Mouse (Mus musculus) ovary, postnatal 14 days (tissue): ENCODE data around the gene Zbp1.
A peak's percentile ranks its signal among the peaks of the same experiment; 100 is the strongest.

Source experiments
- DNase-seq: peaks from one replicate; pipeline ENCODE4 v3.0.0; 2022; ENCODE audit warnings: low spot score

Zbp1 gene

DNA sequence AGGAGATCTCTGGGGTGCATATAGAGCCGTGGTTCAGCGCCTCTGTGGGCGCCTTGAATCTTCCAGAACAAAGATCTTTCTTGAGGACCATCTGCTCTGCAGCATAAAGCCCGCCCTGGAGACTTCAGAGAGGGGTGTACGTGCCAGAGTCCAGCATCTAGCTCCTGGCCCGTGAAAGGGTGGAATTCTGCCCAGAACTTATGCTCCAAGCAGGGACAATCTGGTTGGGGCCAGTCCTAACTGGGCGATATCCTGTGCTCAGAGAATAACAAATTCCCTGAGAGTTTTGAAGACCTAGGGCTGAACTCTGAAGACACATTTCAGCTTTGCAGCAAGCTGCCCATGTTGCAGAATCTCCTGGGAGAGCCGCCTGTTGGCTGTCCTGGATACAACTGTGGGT is 40.8 kb downstream of the Zbp1 start:
- DNase-seq, result no peak

DNA sequence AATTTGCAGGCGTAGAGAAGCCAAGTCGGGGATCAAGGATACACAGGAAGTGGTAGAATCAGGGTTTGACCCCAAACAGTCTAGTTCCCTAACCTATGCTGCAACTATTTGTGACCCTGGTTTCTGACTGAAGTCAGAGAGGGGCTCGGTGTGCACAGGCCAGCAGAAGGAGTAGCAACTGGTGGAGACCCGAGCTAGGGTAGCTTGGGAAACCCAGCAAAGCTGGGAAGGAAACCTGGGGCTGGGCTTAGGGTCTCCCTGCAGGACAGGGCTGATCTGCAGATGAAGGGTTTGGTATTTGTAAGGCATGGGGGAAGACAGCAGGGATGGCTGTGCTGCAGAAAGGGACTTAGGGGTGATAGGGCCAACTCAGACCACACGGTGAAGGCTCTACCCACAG is 41.2 kb downstream of the Zbp1 start:
- no peak for DNase-seq

DNA sequence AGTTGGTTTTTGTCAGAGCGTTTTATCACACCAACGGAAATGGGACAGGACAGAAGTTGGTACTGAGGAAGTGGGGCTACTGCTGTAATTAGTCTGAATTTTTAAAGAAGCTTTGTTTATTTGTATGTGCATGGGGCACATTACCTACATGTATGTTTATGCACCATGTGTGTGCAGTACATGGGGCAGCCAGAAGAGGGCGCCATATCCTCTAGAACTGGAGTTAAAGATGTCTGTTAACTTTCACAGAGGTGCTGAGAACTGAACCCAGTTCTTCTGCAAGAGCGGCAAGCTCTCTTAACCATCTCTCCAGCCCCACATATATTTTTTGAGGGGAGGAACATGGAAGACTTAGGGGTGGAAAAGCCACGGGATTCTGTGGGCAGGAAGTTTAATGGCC is 43.0 kb downstream of the Zbp1 start:
- no peak for DNase-seq

DNA sequence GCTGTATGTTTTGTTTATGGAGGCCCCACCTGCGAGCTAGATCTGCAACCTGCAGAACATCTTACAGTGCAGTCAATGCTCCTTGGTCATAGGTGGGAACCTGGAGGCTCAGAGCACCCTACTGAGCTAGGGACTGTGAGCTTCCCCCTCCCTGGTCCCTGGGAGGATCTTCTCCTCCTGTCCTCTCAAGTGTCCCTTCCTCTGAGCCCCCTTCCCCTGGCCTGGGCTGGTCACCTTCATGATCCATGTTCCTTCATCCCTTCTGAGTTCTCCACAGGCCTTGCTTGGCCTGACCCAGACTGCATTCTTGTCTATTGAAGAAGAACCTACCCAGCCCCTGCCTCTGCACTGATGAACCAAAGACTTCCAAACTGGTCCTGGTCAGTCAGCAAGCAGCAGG is 44.2 kb downstream of the Zbp1 start:
- no peak for DNase-seq

DNA sequence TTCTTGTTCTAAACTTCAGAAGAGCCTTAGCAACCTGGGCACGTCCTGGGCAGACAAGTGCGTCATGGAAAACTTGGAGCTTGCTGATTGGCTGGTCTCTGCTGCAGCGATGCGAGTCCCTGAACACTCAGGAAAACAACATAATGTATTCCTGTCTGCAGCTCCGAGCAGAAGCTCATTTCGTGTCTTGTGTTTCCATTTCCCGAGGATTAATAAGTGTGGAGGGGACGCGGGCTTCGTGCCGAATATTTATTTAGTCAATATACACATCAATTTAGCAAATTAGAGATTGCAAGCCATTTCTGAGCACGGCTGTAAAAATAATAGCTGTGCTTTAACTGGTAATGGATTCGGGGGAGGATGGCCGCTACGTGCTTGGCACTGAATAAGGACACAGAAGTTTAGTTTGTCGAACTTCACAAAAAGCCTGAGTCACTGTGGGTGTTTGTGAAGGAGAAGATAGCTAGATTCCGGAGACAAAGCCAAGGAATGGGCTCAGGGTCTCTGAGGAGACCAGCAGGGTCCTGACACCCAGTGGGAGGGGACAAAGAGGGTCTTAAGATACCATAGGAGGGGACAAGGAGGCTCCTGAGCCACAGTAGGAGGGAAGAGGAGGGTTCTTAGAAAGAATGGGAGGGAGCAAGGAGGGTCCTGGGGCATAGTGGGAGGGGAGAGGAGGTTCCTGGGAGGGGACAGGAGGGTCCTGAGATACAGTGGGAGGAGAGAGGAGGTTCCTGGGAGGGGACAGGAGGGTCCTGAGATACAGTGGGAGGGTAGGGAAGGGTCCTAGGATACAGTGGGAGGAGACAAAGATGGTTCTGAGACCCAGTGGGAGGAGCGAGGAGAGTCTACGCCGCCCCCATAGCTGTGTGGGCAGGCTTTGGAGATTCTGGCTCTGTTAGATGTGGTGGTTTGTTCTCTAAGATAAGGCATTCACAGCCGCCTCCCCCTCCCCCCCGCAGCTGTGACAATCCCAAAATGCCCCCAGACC is 44.9 kb downstream of the Zbp1 start:
- no peak for DNase-seq

DNA sequence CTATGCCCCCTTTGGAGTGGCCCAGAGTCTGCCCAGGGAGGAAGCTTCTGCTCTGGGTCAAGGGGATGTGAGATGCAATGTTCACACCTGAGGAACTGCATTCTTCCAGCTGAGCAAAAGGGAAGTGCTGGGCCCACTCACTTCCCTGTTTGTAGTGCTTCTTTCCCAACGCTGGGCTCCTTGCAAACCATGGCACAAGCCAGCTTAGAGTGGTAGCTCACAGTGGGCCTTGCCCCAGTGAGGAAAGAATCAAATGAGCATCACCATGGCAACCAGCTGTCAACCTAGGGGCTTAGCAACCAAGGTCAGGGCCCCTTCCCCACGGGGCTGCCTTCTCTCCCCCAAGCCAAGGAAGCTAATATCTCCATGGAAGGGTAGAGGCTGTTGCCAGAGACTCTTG is 45.7 kb downstream of the Zbp1 start:
- no peak for DNase-seq

DNA sequence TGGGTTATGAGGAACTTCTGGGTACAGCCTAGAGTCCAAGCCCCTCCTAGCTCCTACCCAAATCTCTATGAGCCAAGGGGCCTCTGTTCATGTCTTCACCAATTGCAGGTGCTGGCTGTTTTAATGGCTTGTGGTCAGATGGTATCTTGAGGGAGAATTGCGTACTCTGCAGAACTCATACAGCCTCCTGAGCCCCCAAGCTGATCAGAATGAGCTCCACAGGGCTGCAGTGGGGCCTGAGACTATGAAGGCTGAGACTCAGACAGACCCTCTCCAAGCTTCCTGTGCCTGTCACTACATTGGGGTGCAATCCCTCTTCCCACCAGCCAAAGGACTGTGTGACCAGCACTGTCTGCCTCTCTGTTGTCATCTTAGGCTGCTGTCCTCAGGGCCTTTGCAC is 46.3 kb downstream of the Zbp1 start:
- DNase-seq, result no peak

DNA sequence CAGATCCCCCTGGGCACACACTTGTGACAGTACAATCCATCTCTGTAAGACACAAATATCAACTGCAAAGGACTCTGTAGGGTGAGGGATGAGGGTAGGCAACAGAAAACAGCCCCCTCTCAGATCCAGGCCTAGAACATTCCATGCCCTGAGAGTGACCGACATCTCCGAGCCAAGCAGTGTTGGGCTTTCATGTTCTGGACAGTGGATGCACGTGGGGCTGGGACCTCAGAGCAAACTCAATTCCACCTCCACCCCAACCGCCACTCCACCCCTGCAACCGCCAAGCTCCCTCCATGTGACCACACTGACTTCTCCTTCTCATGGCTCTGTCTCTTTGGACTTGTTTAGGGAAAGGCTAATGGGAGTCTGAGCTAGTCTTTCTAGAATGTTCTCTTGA is 46.8 kb downstream of the Zbp1 start:
- DNase-seq, result no peak

DNA sequence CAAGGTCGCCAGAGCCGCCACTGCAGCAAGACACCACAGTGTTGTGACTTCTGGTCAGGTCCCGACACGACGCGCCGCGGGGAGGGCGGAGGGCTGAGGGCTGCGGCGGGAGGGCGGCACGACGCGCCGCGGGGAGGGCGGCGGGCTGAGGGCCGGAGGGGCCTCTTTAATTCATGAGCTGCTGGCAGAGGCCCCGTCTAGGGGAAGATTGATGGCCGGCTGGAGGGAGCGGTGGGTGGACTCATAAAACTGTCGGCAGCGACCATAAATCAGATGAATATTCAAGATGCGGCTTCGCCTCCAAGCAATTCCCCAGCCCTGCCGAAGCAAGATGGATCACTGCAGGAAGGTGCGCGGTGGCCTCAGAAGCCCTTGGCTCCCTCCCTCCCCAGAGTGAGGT is 47.3 kb downstream of the Zbp1 start:
- DNase-seq, result peak; percentile 68

DNA sequence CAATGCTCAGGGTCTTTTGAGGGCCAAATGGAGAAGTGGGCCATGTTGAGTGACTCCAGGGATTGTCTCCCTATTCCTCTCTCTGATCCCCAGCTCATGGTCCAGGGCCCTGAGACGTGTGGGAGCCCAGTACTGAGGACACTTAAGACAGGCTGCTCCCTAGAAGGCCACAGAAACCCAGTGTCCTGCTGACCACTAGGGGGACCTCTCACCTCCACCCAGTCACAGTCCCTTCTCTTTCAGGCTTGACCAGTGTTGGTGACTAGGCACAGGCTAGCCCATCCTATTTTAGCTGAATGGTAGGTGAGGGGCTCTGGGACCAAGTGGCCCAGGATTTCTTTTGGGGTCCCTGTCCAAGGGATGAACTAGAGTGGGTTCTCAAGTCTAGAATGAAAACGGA is 48.0 kb downstream of the Zbp1 start:
- DNase-seq, result no peak

DNA sequence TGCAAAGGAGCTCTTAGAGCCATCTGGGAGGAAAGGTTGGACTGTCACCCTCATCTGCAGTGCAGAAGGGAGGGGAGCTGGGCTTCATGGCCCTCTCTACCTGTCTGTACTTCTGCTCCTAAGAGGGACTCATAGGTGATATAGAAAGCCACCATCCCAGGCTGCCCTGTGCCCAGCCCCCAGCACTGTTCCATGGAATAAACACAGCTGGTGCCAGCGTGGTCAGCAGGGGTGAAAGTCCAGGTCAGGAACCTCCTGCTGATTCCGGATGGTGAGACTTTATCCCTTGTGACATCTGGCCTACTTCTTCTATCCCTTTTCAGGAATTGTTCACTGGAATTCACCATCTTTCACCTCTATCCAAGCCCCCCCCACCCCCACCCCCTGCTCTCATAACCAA is 48.6 kb downstream of the Zbp1 start:
- DNase-seq, result no peak

DNA sequence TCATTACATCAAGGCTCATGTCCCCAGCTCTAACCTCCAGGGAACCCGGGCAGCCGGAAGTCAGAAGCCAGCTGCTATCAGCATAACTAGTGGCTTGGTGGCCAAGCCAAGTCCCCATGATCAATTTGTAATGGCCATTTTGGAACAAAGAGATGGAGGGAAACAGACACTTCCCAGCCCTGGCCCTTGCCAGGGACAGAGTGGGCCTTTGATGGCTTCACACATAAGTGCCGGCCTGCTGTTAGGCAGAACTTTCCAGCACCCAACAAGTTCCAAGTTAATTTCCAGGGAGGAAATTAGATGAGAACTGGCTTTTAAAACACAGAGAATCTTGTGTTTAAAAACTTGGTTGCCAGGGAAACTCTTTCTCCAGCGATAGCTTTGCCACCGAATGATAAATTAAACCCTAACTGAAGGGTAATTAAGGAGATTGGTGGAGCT is 50.3 kb downstream of the Zbp1 start:
- no peak for DNase-seq

DNA sequence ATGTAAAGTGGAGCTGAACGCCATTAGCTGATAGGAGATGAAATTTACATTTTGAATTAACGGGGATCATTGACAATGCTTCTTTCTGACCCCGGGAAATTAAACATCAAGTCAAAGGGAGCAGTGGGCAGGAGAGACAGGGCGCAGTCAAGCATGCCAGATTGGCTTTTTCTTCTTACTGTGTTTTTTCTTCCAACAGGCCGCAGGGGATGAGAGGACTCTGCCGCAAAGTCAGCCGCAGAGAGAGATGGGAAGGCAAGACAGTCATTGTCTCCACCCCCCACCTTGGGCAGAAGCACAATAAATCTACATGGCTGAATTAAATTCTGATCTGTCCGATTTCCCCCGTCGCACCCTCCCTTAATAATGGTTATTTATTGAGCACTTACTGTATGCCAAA is 53.4 kb downstream of the Zbp1 start:
- DNase-seq, result no peak

DNA sequence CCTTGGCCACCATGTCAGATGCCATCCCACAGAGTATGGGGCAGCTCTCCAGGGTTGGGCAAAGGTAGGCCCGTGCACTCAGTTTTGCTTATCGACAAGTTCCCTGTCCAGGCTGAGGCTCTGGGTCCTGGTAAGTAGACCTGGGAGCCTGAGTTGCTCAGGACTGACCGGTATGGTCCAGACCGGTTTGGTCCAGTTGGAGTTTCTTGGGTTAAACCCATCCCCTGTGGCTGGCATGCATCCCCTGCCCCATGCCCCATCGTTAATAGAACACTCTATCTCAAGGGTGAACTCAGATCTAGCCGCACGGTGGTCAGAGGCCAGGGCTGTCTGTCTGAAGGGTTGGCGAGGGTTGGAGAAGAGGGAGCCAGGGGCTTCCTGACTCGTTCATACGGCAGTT is 53.8 kb downstream of the Zbp1 start:
- no peak for DNase-seq

DNA sequence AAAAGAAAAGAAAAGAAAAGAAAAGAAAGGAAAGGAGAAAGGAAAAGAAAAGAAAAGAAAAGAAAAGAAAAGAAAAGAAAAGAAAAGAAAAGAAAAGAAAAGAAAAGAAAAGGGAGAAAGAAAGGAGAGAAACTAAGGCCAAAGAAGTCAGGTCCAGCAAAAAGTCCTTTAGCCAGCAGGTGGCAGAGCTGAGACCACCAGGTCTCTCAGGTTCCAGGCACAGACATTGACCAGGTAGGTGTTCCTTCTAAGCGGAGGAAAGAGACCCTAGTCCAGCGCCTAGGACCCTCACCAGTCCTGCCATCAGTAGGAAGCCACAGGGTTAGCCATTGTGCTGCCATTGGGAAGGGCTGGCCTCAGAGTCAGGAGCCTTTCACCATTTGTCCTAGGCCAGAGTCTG is 54.4 kb downstream of the Zbp1 start:
- DNase-seq, result no peak

DNA sequence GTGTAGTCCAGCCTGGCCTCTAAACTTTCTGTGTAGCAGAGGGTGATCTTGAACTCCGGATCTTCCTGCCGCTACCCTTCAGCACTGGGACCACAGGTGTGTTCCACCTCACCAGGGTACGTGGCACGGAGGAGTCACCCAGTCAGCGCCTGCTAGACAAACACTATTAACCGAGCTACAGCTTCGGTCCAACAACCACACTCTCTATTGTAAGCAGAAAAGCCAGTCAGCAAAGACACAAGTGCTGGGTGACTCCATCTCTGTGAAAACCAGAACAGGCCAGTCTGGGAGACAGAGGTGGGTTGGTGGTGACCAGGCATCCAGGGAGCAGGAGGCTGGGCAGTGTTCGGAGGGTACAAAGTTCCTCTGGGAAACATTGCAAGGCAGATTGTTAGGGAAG is 55.3 kb downstream of the Zbp1 start:
- DNase-seq, result no peak

DNA sequence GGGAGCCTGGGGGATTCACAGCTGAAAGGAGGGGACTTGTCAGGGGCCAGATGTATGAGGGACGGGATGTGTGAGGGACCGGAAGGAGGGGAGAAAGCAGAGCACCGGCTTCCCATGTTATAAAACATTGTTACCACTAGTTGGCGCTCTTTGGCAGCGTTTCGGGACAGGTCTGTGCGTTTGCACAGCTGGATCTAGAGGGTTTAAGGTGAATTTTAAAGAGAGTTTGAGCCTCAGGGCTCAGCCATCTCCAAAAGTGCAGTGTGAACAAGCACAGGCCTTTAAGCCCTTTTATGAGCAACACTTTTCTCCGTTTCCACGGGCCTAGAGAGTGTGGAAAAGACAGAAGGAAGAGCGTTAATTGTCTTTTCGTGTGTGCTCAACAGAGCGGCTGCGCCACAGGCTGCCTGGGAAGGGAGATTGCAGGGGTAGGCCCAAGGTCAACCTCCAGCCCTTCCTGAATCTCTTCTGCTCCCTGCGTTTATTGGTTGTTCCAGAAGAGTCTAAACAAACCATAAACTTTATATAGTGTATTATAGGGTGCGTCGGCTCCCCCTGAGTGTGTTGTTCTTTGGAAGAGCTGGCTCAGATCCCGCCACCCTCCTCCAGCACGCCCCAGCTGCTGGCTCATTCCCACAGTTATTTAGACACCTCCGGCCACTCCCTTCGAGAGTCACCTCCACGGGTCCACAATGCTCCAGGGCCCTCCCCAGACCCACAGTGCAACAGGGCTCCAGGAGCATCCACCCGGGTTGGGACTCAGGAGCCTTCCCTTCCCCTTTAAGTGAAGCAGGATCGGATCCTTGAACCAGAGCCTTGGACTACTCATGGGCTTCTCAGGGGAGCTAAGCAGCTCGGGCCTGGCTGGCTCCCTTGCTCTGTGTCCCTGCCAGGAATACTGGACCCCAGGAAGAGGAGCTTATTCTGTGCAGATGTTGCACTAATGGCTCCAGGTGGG is 59.1 kb downstream of the Zbp1 start:
- peak; percentile 77 for DNase-seq

DNA sequence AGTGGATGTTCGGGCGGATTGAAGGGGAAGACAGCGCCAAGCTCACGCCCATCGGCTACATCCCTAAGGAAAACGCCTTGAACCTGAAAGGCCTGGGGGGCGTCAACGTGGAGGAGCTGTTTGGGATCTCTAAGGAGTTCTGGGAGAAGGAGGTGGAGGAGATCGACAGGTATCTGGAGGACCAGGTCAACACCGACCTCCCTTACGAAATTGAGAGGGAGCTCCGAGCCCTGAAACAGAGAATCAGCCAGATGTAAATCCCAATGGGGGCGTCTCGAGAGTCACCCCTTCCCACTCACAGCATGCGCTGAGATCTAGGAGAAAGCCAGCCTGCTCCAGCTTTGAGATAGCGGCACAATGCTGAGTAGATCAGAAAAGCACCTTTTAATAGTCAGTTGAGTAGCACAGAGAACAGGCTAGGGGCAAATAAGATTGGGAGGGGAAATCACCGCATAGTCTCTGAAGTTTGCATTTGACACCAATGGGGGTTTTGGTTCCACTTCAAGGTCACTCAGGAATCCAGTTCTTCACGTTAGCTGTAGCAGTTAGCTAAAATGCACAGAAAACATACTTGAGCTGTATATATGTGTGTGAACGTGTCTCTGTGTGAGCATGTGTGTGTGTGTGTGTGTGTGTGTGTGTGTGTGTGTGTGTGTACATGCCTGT is 60.2 kb downstream of the Zbp1 start:
- DNase-seq, result no peak

DNA sequence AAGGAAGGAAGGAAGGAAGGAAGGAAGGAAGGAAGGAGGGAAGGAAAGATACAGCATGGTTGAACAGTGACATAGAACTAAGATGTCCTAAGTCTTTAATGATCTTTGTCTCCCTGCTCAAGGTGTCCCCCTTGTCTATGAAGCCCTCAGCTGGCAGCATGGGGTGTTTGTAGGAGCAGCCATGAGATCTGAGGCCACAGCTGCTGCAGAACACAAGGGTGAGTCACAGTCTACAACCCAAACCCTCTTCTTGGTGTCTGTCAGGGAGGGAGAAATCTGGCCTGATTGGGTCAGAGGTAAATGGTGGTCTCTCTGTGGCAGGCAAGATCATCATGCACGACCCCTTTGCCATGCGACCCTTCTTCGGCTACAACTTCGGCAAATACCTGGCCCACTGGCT is 60.9 kb downstream of the Zbp1 start:
- DNase-seq, result no peak

DNA sequence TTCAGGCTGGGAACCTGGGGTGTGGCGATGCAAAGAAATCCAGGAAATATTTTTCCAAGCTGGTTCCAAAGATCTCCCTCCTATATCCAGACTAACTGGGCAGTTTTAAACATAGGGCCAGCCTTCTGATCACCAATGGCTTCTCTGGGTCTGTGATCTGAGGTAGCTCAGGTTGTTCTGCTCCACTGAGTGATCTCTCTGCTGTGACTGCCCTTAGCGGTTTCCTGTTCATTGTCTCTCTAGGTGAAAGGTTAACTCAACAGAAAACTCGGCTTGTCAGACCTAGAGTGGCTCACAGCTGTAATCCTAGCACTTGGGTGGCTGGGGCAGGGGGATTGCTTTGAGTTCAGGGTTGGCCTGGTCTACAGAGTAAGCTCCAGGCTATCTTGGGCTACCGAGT is 61.3 kb downstream of the Zbp1 start:
- no peak for DNase-seq

DNA sequence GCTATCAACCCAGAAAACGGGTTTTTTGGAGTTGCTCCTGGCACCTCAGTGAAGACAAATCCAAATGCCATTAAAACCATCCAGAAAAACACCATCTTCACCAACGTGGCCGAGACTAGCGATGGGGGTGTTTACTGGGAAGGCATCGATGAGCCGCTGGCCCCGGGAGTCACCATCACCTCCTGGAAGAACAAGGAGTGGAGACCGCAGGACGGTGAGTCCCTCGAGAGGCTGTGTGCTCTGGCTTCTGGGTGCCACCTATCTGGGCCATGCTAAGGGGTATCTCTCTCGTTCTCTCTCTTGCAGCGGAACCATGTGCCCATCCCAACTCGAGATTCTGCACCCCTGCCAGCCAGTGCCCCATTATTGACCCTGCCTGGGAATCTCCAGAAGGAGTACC is 61.8 kb downstream of the Zbp1 start:
- no peak for DNase-seq
